Mouse (Mus musculus): ENCODE measurements at regions not wholly inside any gene's neighbourhood (a gene's known extent, or its start where the extent isn't known, plus 50 kb on each side); places are given as distances from the start of the nearest gene placed in this dataset.

- H3K27me3 ChIP-seq (replicated peaks; ENCODE audit: control insufficient read depth, insufficient read depth, low read length), result no peaks in the 10 kb centered on the region
- no peak overlapping the region for H3K9ac ChIP-seq (ENCODE audit: low read depth, low read length)
- H3K4me1 ChIP-seq (ENCODE audit: control insufficient read depth, insufficient read depth, low read depth, low read length), result peaks cover 4% of the 10 kb centered on the region
- 81% methylated on average over 4 of the region's 4 CpGs for WGBS
- no peak overlapping the region for H3K4me3 ChIP-seq (ENCODE audit: low read length)
- no peaks in the 10 kb centered on the region for H3K9me3 ChIP-seq (ENCODE audit: control insufficient read depth, low read length)
- no peaks in the 10 kb centered on the region for H3K36me3 ChIP-seq (ENCODE audit: control insufficient read depth, insufficient read depth, low read length)
- H3K27ac ChIP-seq (ENCODE audit: low read depth, low read length), result no peak overlapping the region
- ATAC-seq, result no peak
- no peak overlapping the region for H3K4me2 ChIP-seq (ENCODE audit: low read length)
These were observed 152.4 kb downstream of the Zfp36l1 start for GRCm38 (mm10) chr12:79960446-79960845.

- no peak overlapping the region for H3K9ac ChIP-seq (ENCODE audit: low read depth, low read length)
- no peak overlapping the region for H3K4me3 ChIP-seq (ENCODE audit: low read length)
- H3K9me3 ChIP-seq (ENCODE audit: control insufficient read depth, low read length), result no peaks in the 10 kb centered on the region
- H3K27ac ChIP-seq (ENCODE audit: low read depth, low read length), result no peak overlapping the region
- no peak for ATAC-seq
- H3K4me2 ChIP-seq (ENCODE audit: low read length), result no peak overlapping the region
- 93% methylated on average over 14 of the region's 14 CpGs for WGBS
- H3K36me3 ChIP-seq (ENCODE audit: control insufficient read depth, insufficient read depth, low read length), result no peaks in the 10 kb centered on the region
- no peaks in the 10 kb centered on the region for H3K27me3 ChIP-seq (replicated peaks; ENCODE audit: control insufficient read depth, insufficient read depth, low read length)
- H3K4me1 ChIP-seq (ENCODE audit: control insufficient read depth, insufficient read depth, low read depth, low read length), result peaks cover under 1% of the 10 kb centered on the region; the same call in 1 of the 2 replicates
These were observed 153.1 kb downstream of the Zfp36l1 start for GRCm38 (mm10) chr12:79959540-79960305.

GRCm38 (mm10) chr12:79957211-79957610, 155.6 kb downstream of the Zfp36l1 start:
- H3K9ac ChIP-seq (ENCODE audit: low read depth, low read length), result no peak overlapping the region
- H3K4me1 ChIP-seq (ENCODE audit: control insufficient read depth, insufficient read depth, low read depth, low read length), result no peaks in the 10 kb centered on the region
- no peak overlapping the region for H3K4me2 ChIP-seq (ENCODE audit: low read length)
- H3K4me3 ChIP-seq (ENCODE audit: low read length), result no peak overlapping the region
- ATAC-seq, result no peak
- H3K27me3 ChIP-seq (replicated peaks; ENCODE audit: control insufficient read depth, insufficient read depth, low read length), result no peaks in the 10 kb centered on the region
- WGBS, result 78% methylated on average over 4 of the region's 4 CpGs
- no peak overlapping the region for H3K27ac ChIP-seq (ENCODE audit: low read depth, low read length)
- no peaks in the 10 kb centered on the region for H3K9me3 ChIP-seq (ENCODE audit: control insufficient read depth, low read length)
- no peaks in the 10 kb centered on the region for H3K36me3 ChIP-seq (ENCODE audit: control insufficient read depth, insufficient read depth, low read length)

- no peak overlapping the region for H3K4me3 ChIP-seq (ENCODE audit: low read length)
- H3K4me2 ChIP-seq (ENCODE audit: low read length), result no peak overlapping the region
- no peak overlapping the region for H3K27ac ChIP-seq (ENCODE audit: low read depth, low read length)
- no peak for ATAC-seq
- H3K9me3 ChIP-seq (ENCODE audit: control insufficient read depth, low read length), result no peaks in the 10 kb centered on the region
- H3K4me1 ChIP-seq (ENCODE audit: control insufficient read depth, insufficient read depth, low read depth, low read length), result no peaks in the 10 kb centered on the region
- no peak overlapping the region for H3K9ac ChIP-seq (ENCODE audit: low read depth, low read length)
- H3K36me3 ChIP-seq (ENCODE audit: control insufficient read depth, insufficient read depth, low read length), result no peaks in the 10 kb centered on the region
- 95% methylated on average over 6 of the region's 6 CpGs for WGBS
- H3K27me3 ChIP-seq (replicated peaks; ENCODE audit: control insufficient read depth, insufficient read depth, low read length), result no peaks in the 10 kb centered on the region
These were observed 156.5 kb downstream of the Zfp36l1 start for GRCm38 (mm10) chr12:79956351-79956750.

GRCm38 (mm10) chr12:79955501-79955900, 157.3 kb downstream of the Zfp36l1 start:
- H3K9me3 ChIP-seq (ENCODE audit: control insufficient read depth, low read length), result no peaks in the 10 kb centered on the region
- no peak for ATAC-seq

GRCm38 (mm10) chr12:79950579-79951112, 162.2 kb downstream of the Zfp36l1 start:
- ATAC-seq, result no peak
- no peaks in the 10 kb centered on the region for H3K36me3 ChIP-seq (ENCODE audit: control insufficient read depth, insufficient read depth, low read length)
- no peak overlapping the region for H3K27ac ChIP-seq (ENCODE audit: low read depth, low read length)
- no peaks in the 10 kb centered on the region for H3K9me3 ChIP-seq (ENCODE audit: control insufficient read depth, low read length)
- H3K9ac ChIP-seq (ENCODE audit: low read depth, low read length), result no peak overlapping the region
- no peak overlapping the region for H3K4me3 ChIP-seq (ENCODE audit: low read length)
- peaks cover 5% of the 10 kb centered on the region for H3K4me1 ChIP-seq (ENCODE audit: control insufficient read depth, insufficient read depth, low read depth, low read length)
- H3K27me3 ChIP-seq (replicated peaks; ENCODE audit: control insufficient read depth, insufficient read depth, low read length), result no peaks in the 10 kb centered on the region
- H3K4me2 ChIP-seq (ENCODE audit: low read length), result no peak overlapping the region
- 84% methylated on average over 7 of the region's 7 CpGs for WGBS

More at GRCm38 (mm10) chr12:79955501-79955900, 157.3 kb downstream of the Zfp36l1 start:
- Histone ChIP-seq H3K4me2 (ENCODE audit: low read length) (no peak overlapping the region), H3K9ac (ENCODE audit: low read depth, low read length) (no peak overlapping the region), H3K27me3 (replicated peaks; ENCODE audit: control insufficient read depth, insufficient read depth, low read length) (no peaks in the 10 kb centered on the region), H3K4me1 (ENCODE audit: control insufficient read depth, insufficient read depth, low read depth, low read length) (no peaks in the 10 kb centered on the region), H3K4me3 (ENCODE audit: low read length) (no peak overlapping the region), H3K36me3 (ENCODE audit: control insufficient read depth, insufficient read depth, low read length) (no peaks in the 10 kb centered on the region), H3K27ac (ENCODE audit: low read depth, low read length) (no peak overlapping the region)
- WGBS, result 93% methylated on average over 2 of the region's 2 CpGs

GRCm38 (mm10) chr12:79949101-79949824, 163.6 kb downstream of the Zfp36l1 start:
- Histone ChIP-seq H3K9ac (ENCODE audit: low read depth, low read length) (no peak overlapping the region), H3K36me3 (ENCODE audit: control insufficient read depth, insufficient read depth, low read length) (no peaks in the 10 kb centered on the region), H3K4me3 (ENCODE audit: low read length) (no peak overlapping the region), H3K4me1 (ENCODE audit: control insufficient read depth, insufficient read depth, low read depth, low read length) (peaks cover 5% of the 10 kb centered on the region), H3K9me3 (ENCODE audit: control insufficient read depth, low read length) (no peaks in the 10 kb centered on the region), H3K4me2 (ENCODE audit: low read length) (no peak overlapping the region), H3K27me3 (replicated peaks; ENCODE audit: control insufficient read depth, insufficient read depth, low read length) (no peaks in the 10 kb centered on the region), H3K27ac (ENCODE audit: low read depth, low read length) (0 out of 2 replicates have a peak overlapping the region, but pooled peaks have one; percentile 29)
- WGBS, result 30% methylated on average over 14 of the region's 14 CpGs
- ATAC-seq, result no peak

GRCm38 (mm10) chr12:79947574-79947973, 165.2 kb downstream of the Zfp36l1 start:
- H3K27me3 ChIP-seq (replicated peaks; ENCODE audit: control insufficient read depth, insufficient read depth, low read length), result no peaks in the 10 kb centered on the region
- H3K36me3 ChIP-seq (ENCODE audit: control insufficient read depth, insufficient read depth, low read length), result no peaks in the 10 kb centered on the region
- WGBS, result 94% methylated on average over 4 of the region's 4 CpGs
- no peak overlapping the region for H3K9ac ChIP-seq (ENCODE audit: low read depth, low read length)
- H3K4me1 ChIP-seq (ENCODE audit: control insufficient read depth, insufficient read depth, low read depth, low read length), result peaks cover 5% of the 10 kb centered on the region
- ATAC-seq, result no peak
- no peaks in the 10 kb centered on the region for H3K9me3 ChIP-seq (ENCODE audit: control insufficient read depth, low read length)
- H3K27ac ChIP-seq (ENCODE audit: low read depth, low read length), result no peak overlapping the region
- H3K4me3 ChIP-seq (ENCODE audit: low read length), result no peak overlapping the region
- H3K4me2 ChIP-seq (ENCODE audit: low read length), result no peak overlapping the region

- H3K9me3 ChIP-seq (ENCODE audit: control insufficient read depth, low read length), result no peaks in the 10 kb centered on the region
- H3K4me1 ChIP-seq (ENCODE audit: control insufficient read depth, insufficient read depth, low read depth, low read length), result peaks cover 5% of the 10 kb centered on the region
- no peak overlapping the region for H3K4me2 ChIP-seq (ENCODE audit: low read length)
- H3K36me3 ChIP-seq (ENCODE audit: control insufficient read depth, insufficient read depth, low read length), result no peaks in the 10 kb centered on the region
- no peak overlapping the region for H3K27ac ChIP-seq (ENCODE audit: low read depth, low read length)
- H3K4me3 ChIP-seq (ENCODE audit: low read length), result no peak overlapping the region
- H3K9ac ChIP-seq (ENCODE audit: low read depth, low read length), result no peak overlapping the region
- WGBS, result 87% methylated on average over 10 of the region's 10 CpGs
- no peak for ATAC-seq
- H3K27me3 ChIP-seq (replicated peaks; ENCODE audit: control insufficient read depth, insufficient read depth, low read length), result no peaks in the 10 kb centered on the region
These were observed 166.0 kb downstream of the Zfp36l1 start for GRCm38 (mm10) chr12:79946777-79947176.
